Mouse (Mus musculus) heart, postnatal 0 days (tissue): ENCODE data around the gene Ezh1.

Source experiments
- CTCF ChIP-seq: IDR thresholded peaks from 2 replicates; pipeline ENCODE4 v1.5.1; 2016; ENCODE audit warnings: antibody characterized with exemption, control low read depth, low read depth
- EP300 ChIP-seq: IDR thresholded peaks from 2 replicates; pipeline ENCODE4 v1.6.1; 2016; ENCODE audit warnings: antibody characterized with exemption, low read depth

DNA sequence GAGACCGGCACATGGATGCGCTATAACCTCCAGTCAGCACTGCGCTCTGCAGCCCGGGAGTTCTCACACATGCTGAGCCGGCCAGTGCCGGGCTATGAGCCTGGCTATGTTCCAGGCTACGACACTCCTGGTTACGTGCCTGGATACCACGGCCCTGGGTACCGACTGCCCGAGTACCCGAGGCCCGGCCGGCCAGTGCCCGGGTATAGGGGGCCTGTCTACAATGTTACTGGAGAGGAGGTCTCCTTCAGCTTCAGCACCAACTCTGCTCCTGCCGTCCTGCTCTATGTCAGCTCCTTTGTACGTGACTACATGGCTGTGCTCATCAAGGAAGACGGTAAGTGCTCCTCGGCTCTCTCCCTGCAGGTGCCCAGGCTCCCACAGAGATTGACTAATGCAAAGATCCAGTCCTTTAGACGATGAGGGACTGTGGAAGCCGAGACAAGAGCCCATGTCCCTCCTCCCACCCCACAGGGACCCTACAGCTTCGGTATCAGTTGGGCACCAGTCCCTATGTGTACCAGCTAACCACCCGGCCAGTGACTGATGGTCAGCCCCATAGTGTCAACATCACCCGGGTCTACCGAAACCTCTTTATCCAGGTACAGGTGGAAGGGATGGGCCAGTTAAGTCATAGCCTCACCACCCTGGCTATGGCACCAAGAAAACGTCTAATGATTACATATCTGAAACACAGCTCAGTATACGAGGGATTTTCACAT lies 39.6 kb downstream of the Ezh1 start:
- no peak for TF ChIP-seq CTCF
- TF ChIP-seq EP300 = no peak
